Mouse (Mus musculus) midbrain, embryonic 10.5 days (tissue): ENCODE data around the gene Srebf1. TPM values are rescaled to one million over a fixed set of nuclear protein-coding genes. Genes with fewer than 3 reads are reported as not detected.

ENCODE experiments used
- DNase-seq: peaks from one replicate; pipeline ENCODE4 v3.0.0-alpha.2; 2017; ENCODE audit warnings: low spot score
- H3K27ac ChIP-seq: fragments of 300-500 bp; sonication (generic); replicated peaks from 2 replicates; pipeline ENCODE4 v1.5.1; 2016; ENCODE audit warnings: mild to moderate bottlenecking
- H3K27me3 ChIP-seq: fragments of 300-500 bp; sonication (generic); 2 replicates; pipeline ENCODE4 v1.6.1; 2016; ENCODE audit warnings: low read depth, mild to moderate bottlenecking; ENCODE audit not compliant: poor library complexity, severe bottlenecking
- H3K36me3 ChIP-seq: fragments of 300-500 bp; sonication (generic); 2 replicates; pipeline ENCODE4 v1.6.1; 2016; ENCODE audit warnings: mild to moderate bottlenecking, moderate library complexity
- H3K4me1 ChIP-seq: fragments of 300-500 bp; sonication (generic); 2 replicates; pipeline ENCODE4 v1.6.1; 2016
- H3K4me3 ChIP-seq: fragments of 300-500 bp; sonication (generic); 2 replicates; pipeline ENCODE4 v1.5.1; 2016; ENCODE audit warnings: mild to moderate bottlenecking, moderate library complexity
- H3K9me3 ChIP-seq: fragments of 300-500 bp; sonication (generic); replicated peaks from 2 replicates; pipeline ENCODE4 v1.6.1; 2016; ENCODE audit warnings: mild to moderate bottlenecking
- WGBS: fragments of 180-500 bp; shearing (Covaris S2); methylation state at CpG from one replicate; pipeline ENCODE4 v1.1.7; 2016; 5-methylcytosine and 5-hydroxymethylcytosine counted together
- polyA plus RNA-seq: library from polyadenylated mRNA; unstranded; fragments of >200 nt; fragmentation: Nextera tagmentation; extraction: Ambion mirVana; gene quantifications from 2 replicates; pipeline ENCODE4 v1.2.1, GENCODE M21; 2016

Srebf1 gene
- polyA plus RNA-seq, 1 experiment from 2014 or later, result 47.0 TPM

DNA sequence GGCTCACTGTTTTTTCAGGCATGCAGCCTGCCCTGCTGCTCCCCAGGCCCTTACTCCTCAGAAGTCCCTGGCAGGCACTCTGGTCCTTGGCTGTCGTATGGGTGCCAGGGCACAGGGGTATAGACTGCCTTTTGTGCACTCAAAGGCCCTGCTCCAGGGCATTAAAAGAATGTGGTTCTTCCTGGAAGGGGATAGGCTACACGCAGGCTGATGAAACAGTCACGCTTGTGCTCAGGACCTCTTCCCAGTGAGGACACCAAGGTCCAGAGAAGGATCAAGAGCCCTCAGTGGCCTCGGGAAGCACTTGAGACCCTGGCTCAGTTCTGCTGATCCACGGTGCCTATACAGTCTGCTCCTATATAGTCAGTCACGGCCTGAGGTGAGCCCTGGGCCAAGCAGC, 9.1 kb downstream of the Srebf1 start:
- H3K27me3 ChIP-seq, result no peaks in the 10 kb centered on the region
- no peak overlapping the region for H3K4me3 ChIP-seq
- H3K36me3 ChIP-seq, result peaks cover 19% of the 10 kb centered on the region
- peaks cover 58% of the 10 kb centered on the region for H3K4me1 ChIP-seq
- no peak for DNase-seq
- WGBS, result 73% methylated on average over 6 of the region's 6 CpGs
- H3K27ac ChIP-seq, result peak overlapping the region; percentile 90
- H3K9me3 ChIP-seq, result no peaks in the 10 kb centered on the region

- WGBS, result 73% methylated on average over 12 of the region's 12 CpGs
These were observed 10.6 kb downstream of the Srebf1 start for GRCm38 (mm10) chr11:60211761-60212160.

DNA sequence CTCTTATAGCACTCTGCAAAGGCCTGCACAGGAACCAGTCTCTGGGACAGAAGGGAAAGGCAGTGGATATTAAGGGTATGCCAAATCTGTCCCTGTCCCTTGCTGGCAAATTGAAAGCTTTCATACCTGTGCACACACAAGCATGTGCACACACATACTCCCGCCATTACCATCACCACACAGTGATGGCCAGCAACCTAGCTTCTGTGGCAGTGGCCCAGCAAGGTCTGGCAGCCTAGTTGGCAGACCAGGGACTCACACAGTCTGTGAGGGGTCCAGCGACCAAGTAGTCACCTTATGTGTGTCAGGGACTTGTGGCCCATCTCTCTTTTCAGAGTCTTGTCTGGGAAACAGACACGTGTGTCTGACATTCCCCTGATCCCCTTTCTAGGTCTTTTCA, 11.2 kb downstream of the Srebf1 start:
- peak overlapping the region; percentile 90 for H3K27ac ChIP-seq
- 68% methylated on average over 3 of the region's 3 CpGs for WGBS
- no peak for DNase-seq
- peak overlapping the region; percentile 64 for H3K4me3 ChIP-seq
- H3K4me1 ChIP-seq, result peaks cover 78% of the 10 kb centered on the region
- peaks cover 21% of the 10 kb centered on the region for H3K36me3 ChIP-seq
- H3K9me3 ChIP-seq, result no peaks in the 10 kb centered on the region
- H3K27me3 ChIP-seq, result no peaks in the 10 kb centered on the region

More at GRCm38 (mm10) chr11:60211761-60212160, 10.6 kb downstream of the Srebf1 start:
- peaks cover 72% of the 10 kb centered on the region for H3K4me1 ChIP-seq
- DNase-seq, result no peak
- peak overlapping the region; percentile 90 for H3K27ac ChIP-seq
- H3K27me3 ChIP-seq, result no peaks in the 10 kb centered on the region
- H3K36me3 ChIP-seq, result peaks cover 16% of the 10 kb centered on the region
- no peaks in the 10 kb centered on the region for H3K9me3 ChIP-seq
- H3K4me3 ChIP-seq, result no peak overlapping the region

- H3K27me3 ChIP-seq, result no peaks in the 10 kb centered on the region
- peaks cover 84% of the 10 kb centered on the region for H3K4me1 ChIP-seq
- under 1% methylated on average over 47 of the region's 47 CpGs for WGBS
- H3K36me3 ChIP-seq, result peaks cover 23% of the 10 kb centered on the region
- peak overlapping the region; percentile 90 for H3K27ac ChIP-seq
- peak; percentile 96 for DNase-seq
- H3K9me3 ChIP-seq, result no peaks in the 10 kb centered on the region
- H3K4me3 ChIP-seq, result peak overlapping the region; percentile 64
These were observed 12.1 kb downstream of the Srebf1 start for GRCm38 (mm10) chr11:60210305-60210724.

GRCm38 (mm10) chr11:60209933-60210249, 12.5 kb downstream of the Srebf1 start:
- Histone ChIP-seq H3K4me1 (peaks cover 84% of the 10 kb centered on the region), H3K36me3 (peaks cover 27% of the 10 kb centered on the region), H3K27me3 (no peaks in the 10 kb centered on the region), H3K4me3 (peak overlapping the region; percentile 64), H3K27ac (peak overlapping the region; percentile 90), H3K9me3 (no peaks in the 10 kb centered on the region)
- 4% methylated on average over 2 of the region's 2 CpGs for WGBS
- DNase-seq, result no peak

DNA sequence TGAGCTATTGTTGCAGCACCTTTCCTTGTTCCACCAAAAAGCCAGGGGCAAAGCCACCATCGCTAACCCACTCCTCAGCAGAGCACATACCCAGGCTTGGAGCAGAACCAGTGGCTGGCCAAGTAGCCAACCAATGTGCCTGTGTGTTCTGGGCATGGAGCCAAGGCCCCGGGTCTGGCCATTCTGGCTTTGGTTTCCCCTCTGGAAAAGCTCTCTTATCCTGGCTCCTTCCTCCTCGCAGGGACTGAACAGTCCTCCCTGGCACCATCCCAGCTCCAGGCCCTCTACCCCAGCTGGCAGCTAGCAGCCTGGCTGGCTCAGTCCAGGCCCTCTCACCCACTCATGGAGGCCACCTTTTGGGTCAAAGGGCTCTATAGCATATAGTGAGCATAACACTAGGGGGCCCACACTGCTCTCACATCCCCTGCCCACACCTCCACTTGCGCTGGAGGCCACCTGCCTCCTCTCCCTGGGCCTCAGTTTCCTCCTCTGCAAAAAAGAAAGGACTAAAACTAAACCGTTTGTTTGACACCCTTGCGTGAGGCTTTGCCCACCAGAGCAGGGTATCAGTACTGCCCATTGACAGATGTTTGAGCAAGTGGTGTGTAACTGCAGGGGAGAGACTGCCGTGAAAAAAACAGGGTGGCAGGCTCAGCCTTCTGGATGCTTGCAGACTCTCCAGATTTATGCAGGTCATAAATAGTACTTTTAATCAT, 13.0 kb downstream of the Srebf1 start:
- Histone ChIP-seq H3K4me3 (peak overlapping the region; percentile 64), H3K9me3 (no peaks in the 10 kb centered on the region), H3K27me3 (no peaks in the 10 kb centered on the region), H3K36me3 (peaks cover 32% of the 10 kb centered on the region), H3K27ac (peak overlapping the region; percentile 90), H3K4me1 (peaks cover 84% of the 10 kb centered on the region)
- WGBS, result 76% methylated on average over 7 of the region's 7 CpGs
- no peak for DNase-seq

GRCm38 (mm10) chr11:60208712-60209111, 13.7 kb downstream of the Srebf1 start:
- WGBS, result 71% methylated on average over 4 of the region's 4 CpGs
- DNase-seq, result no peak
- no peaks in the 10 kb centered on the region for H3K9me3 ChIP-seq
- H3K4me3 ChIP-seq, result peak overlapping the region; percentile 64
- peaks cover 39% of the 10 kb centered on the region for H3K36me3 ChIP-seq
- peak overlapping the region; percentile 90 for H3K27ac ChIP-seq
- peaks cover 82% of the 10 kb centered on the region for H3K4me1 ChIP-seq
- H3K27me3 ChIP-seq, result no peaks in the 10 kb centered on the region

GRCm38 (mm10) chr11:60208201-60208600, 14.2 kb downstream of the Srebf1 start:
- Histone ChIP-seq H3K4me3 (peak overlapping the region; percentile 64), H3K27me3 (no peaks in the 10 kb centered on the region), H3K4me1 (peaks cover 81% of the 10 kb centered on the region), H3K9me3 (no peaks in the 10 kb centered on the region), H3K36me3 (peaks cover 44% of the 10 kb centered on the region), H3K27ac (peak overlapping the region; percentile 90)
- 74% methylated on average over 6 of the region's 6 CpGs for WGBS
- DNase-seq, result no peak

DNA sequence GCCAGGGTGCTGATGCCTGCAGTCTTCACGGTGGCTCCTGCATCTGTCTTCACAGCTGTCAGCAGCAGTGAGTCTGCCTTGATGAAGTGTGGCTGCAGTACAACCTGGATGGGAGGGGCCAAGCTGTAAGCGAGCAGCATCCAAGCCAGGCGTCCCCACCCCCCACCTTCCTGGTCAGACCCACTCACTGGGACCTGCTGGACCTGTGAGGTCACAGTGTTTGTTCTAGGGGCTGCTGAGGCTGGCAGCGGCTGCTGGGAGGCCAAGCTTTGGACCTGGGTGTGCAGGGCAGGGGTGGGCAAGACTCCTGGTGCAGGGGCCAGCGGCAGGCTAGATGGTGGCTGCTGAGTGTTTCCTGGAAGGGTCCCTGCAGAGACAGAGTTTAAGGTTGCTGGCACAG, 16.2 kb downstream of the Srebf1 start:
- DNase-seq, result no peak
- no peaks in the 10 kb centered on the region for H3K27me3 ChIP-seq
- no peaks in the 10 kb centered on the region for H3K9me3 ChIP-seq
- no peak overlapping the region for H3K4me3 ChIP-seq
- H3K4me1 ChIP-seq, result peaks cover 61% of the 10 kb centered on the region
- peaks cover 64% of the 10 kb centered on the region for H3K36me3 ChIP-seq
- H3K27ac ChIP-seq, result peak overlapping the region; percentile 55; the same call in 1 of the 2 replicates
- WGBS, result 91% methylated on average over 5 of the region's 5 CpGs

- H3K4me3 ChIP-seq, result no peak overlapping the region
- peaks cover 56% of the 10 kb centered on the region for H3K4me1 ChIP-seq
- no peak overlapping the region for H3K27ac ChIP-seq
- DNase-seq, result no peak
- no peaks in the 10 kb centered on the region for H3K27me3 ChIP-seq
- WGBS, result 84% methylated on average over 12 of the region's 12 CpGs
- H3K36me3 ChIP-seq, result peaks cover 76% of the 10 kb centered on the region
- H3K9me3 ChIP-seq, result no peaks in the 10 kb centered on the region
These were observed 17.4 kb downstream of the Srebf1 start for GRCm38 (mm10) chr11:60205026-60205425.

- H3K27ac ChIP-seq, result 0 out of 2 replicates have a peak overlapping the region, but pooled peaks have one; percentile 38
- peaks cover 95% of the 10 kb centered on the region for H3K36me3 ChIP-seq
- no peaks in the 10 kb centered on the region for H3K27me3 ChIP-seq
- no peaks in the 10 kb centered on the region for H3K9me3 ChIP-seq
- peaks cover 40% of the 10 kb centered on the region for H3K4me1 ChIP-seq
- H3K4me3 ChIP-seq, result no peak overlapping the region
- no peak for DNase-seq
- WGBS, result 96% methylated on average over 26 of the region's 26 CpGs
These were observed 19.4 kb downstream of the Srebf1 start for GRCm38 (mm10) chr11:60202710-60203638.

DNA sequence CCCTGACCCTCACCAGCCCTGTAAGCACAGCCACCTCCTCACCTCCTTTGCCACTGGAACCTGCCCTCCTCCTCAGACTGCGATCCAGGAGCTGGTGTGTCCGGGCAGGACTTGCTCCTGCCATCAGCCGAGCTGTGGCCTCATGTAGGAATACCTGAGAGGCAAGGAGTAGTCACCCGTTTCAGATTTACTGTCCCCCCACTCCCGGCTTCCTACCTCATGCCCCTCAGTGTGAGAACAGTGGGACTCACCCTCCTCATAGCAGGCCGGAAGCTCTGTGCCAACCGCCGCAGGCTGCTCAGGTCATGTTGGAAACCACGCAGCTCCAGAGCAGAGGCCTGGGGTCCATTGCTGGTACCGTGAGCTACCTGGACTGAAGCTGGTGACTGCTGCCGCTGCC, 22.0 kb downstream of the Srebf1 start:
- peaks cover 98% of the 10 kb centered on the region for H3K36me3 ChIP-seq
- DNase-seq, result no peak
- WGBS, result 93% methylated on average over 11 of the region's 11 CpGs
- H3K27me3 ChIP-seq, result no peaks in the 10 kb centered on the region
- no peaks in the 10 kb centered on the region for H3K9me3 ChIP-seq
- peaks cover 16% of the 10 kb centered on the region for H3K4me1 ChIP-seq
- no peak overlapping the region for H3K4me3 ChIP-seq
- H3K27ac ChIP-seq, result peak overlapping the region; percentile 79
